Mouse (Mus musculus): ENCODE measurements at regions not wholly inside any gene's neighbourhood (a gene's known extent, or its start where the extent isn't known, plus 50 kb on each side); places are given as distances from the start of the nearest gene placed in this dataset.
A peak's percentile ranks its signal among the peaks of the same experiment; 100 is the strongest.

DNA sequence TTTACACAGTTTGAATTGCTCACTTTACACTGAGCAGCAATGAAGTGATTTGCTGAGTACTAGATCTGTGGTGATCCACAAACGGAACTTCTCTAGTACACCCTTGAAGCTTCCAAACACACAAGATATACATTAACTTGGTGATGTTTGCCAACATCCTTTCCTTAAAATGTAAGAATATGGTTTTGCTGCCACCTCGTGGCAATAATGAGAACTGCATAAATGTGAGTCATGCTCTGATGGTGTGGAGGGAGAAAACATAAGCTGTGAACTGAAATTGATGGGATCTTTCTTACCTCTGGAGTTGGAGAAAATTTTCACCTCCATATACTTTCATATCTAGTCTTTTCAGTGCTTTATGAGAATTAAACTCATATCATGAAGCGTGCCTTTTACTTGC lies 51.6 kb downstream of the Bex3 start:
- H3K36me3 ChIP-seq: no peaks in the 10 kb centered on the region
- no peak overlapping the region for H3K27ac ChIP-seq
- no peak for ATAC-seq (ENCODE audit: low read depth)
- WGBS (ENCODE audit: insufficient replicate concordance): 7% methylated on average over 3 of the region's 3 CpGs
- H3K27me3 ChIP-seq: no peaks in the 10 kb centered on the region
- no peak overlapping the region for H3K4me3 ChIP-seq (replicated peaks)
- no peak overlapping the region for H3K4me2 ChIP-seq
- peak; percentile 8 for DNase-seq
- H3K9me3 ChIP-seq (replicated peaks): no peaks in the 10 kb centered on the region
- H3K4me1 ChIP-seq (replicated peaks): no peaks in the 10 kb centered on the region
- no peak overlapping the region for H3K9ac ChIP-seq

DNA sequence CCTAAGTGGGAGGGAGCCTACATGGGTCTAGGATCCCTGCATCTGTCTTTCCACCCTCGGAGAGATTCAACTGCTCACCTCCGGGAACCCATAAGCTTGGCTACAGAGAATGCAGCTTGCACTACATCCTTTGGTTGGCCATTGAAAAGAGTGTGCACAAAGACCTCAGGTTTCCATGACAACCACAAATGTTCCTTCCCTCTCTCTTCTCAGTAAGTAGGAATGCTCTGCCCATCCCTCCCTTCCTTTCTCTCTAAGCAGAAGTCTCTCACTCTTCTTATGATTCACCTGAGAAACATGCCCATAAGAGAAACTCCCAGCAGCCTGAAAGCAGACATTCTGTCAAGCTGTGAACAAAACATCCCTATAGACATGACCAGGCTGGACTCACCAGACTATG lies 95.8 kb downstream of the Bex3 start:
- H3K36me3 ChIP-seq: no peaks in the 10 kb centered on the region
- no peaks in the 10 kb centered on the region for H3K27me3 ChIP-seq
- H3K4me2 ChIP-seq: no peak overlapping the region
- no peak overlapping the region for H3K9ac ChIP-seq
- ATAC-seq (ENCODE audit: low read depth) (no peak), DNase-seq (no peak)
- no peak overlapping the region for H3K27ac ChIP-seq
- H3K4me3 ChIP-seq (replicated peaks): no peak overlapping the region
- 68% methylated on average over 2 of the region's 2 CpGs for WGBS (ENCODE audit: insufficient replicate concordance)
- no peaks in the 10 kb centered on the region for H3K4me1 ChIP-seq (replicated peaks)
- H3K9me3 ChIP-seq (replicated peaks): no peaks in the 10 kb centered on the region

Measured in liver, embryonic 13.5 days (tissue).